Mouse (Mus musculus) C3H10T1/2 (cell line): ENCODE data around the gene Sfxn2. TPM values are rescaled to one million over a fixed set of nuclear protein-coding genes. Genes with fewer than 3 reads are reported as not detected.

Experiments used
- polyA plus RNA-seq, 2 experiments: library from polyadenylated mRNA; unstranded; fragments of >200 nt; fragmentation: generic; extraction: Trizol; gene quantifications; one replicate each; pipeline ENCODE4 v1.2.1; 2012; ENCODE audit warnings: missing spikeins in 2 of 2

Gene Sfxn2
- 1 to 10 TPM; 1.1 to 5.3 TPM for polyA plus RNA-seq

GRCm38 (mm10) chr19:46572951-46573937 is at the start of gene Sfxn2, which contains the start of gene Arl3:
Gene Sfxn2 (plus strand): TSS chr19:46573365.
Gene Arl3 (minus strand): TSS chr19:46573198.

GRCm38 (mm10) chr19:46598720-46599252 is 25.6 kb downstream of the Sfxn2 start, which contains the start of gene Wbp1l:
Gene Wbp1l (plus strand): TSS chr19:46599084.

Other genes starting within 250 kb of the Sfxn2 start
- gene Psd, start 246.2 kb upstream of the Sfxn2 start, polyA plus RNA-seq: 10 to 100 TPM; 13.8 to 39.2 TPM
- gene Fbxl15, start 245.2 kb upstream of the Sfxn2 start, polyA plus RNA-seq: 10 to 100 TPM; 25.0 to 36.3 TPM
- gene Cuedc2, start 234.7 kb upstream of the Sfxn2 start, polyA plus RNA-seq: 100 to 1,000 TPM; 281 to 410 TPM
- 1 to 10 TPM in 1 of 2 experiments, under 1 TPM in 1; 0.83 to 3.8 TPM for gene Mfsd13a, start 232.2 kb upstream of the Sfxn2 start, polyA plus RNA-seq
- 1 to 10 TPM; 1.2 to 4.6 TPM for gene 2310034G01Rik, start 223.1 kb upstream of the Sfxn2 start, polyA plus RNA-seq
- gene Actr1a, start 177.6 kb upstream of the Sfxn2 start, polyA plus RNA-seq: 100 to 1,000 TPM; 138 to 168 TPM
- gene Sufu, start 176.5 kb upstream of the Sfxn2 start, polyA plus RNA-seq: 10 to 100 TPM in 1 of 2 experiments, 1 to 10 TPM in 1; 6.5 to 28.7 TPM
- gene Trim8, start 71.7 kb upstream of the Sfxn2 start, polyA plus RNA-seq: 10 to 100 TPM in 1 of 2 experiments, 1 to 10 TPM in 1; 7.1 to 38.0 TPM
- gene Arl3, start 167 bp upstream of the Sfxn2 start, polyA plus RNA-seq: 100 to 1,000 TPM in 1 of 2 experiments, 10 to 100 TPM in 1; 54.5 to 213 TPM
- gene Wbp1l, start 25.7 kb downstream of the Sfxn2 start, polyA plus RNA-seq: 10 to 100 TPM; 15.2 to 55.6 TPM
- not detected for gene Cyp17a1, start 99.8 kb downstream of the Sfxn2 start, polyA plus RNA-seq
- gene Borcs7, start 116.5 kb downstream of the Sfxn2 start, polyA plus RNA-seq: 10 to 100 TPM in 1 of 2 experiments, 1 to 10 TPM in 1; 2.9 to 12.1 TPM
- under 1 TPM; 0.04 TPM for gene As3mt, start 134.1 kb downstream of the Sfxn2 start, polyA plus RNA-seq
- 10 to 100 TPM in 1 of 2 experiments, 1 to 10 TPM in 1; 2.8 to 11.8 TPM for gene Cnnm2, start 188.2 kb downstream of the Sfxn2 start, polyA plus RNA-seq